Mouse (Mus musculus) 3T3-L1 (cell line): ENCODE results near the gene Ltb.
A peak's percentile ranks its signal among the peaks of the same experiment; 100 is the strongest.

Experiments
- DNase-seq: peaks from one replicate; pipeline ENCODE4 v3.0.0-alpha.2; 2015; ENCODE audit warnings: low read depth, low spot score

The Ltb gene

DNA sequence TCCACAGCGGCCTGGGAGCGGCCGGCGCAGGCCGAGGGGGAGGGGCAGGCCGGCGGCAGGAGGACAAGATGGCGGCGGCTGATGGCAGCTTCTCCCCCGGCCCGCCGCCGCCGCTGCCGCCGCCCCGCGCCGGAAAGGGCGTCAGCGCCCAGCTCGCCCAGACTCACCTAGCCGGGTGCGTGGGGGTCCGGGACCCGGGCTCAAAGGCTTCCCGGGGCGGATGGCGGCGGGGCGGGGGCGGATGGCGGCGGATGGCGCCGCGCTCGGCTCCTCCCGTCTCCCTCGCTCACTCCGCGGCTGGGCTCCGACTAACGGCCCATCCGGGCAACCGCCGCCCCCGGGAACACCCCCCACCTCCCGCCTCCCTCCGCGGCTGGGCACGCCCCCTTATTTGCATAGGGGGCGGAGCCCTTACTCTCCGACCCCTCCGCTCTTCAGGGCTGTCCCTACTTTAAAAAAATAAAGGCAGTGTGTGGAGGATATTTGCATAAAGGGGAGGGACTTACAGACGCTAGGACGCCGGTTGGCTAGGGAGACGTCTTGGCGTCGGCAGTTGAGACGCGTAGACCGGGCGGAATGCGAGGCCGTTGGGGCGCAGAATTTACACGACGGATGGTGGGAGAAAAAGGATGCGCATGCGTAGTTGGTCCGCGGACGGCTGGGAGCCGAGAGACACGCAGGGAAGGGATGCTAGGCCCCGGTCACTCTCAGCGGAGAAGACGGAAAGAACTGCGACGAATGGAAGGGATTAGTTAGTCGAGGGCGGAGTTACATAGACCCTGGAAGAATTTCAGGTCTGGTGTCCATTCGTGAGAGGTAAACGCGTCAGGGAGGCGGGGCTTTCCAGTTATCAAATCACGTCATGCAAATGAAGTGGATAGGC, 29.4 kb upstream of the Ltb start, which contains the start of gene Prrc2a:
Gene Prrc2a (minus strand): TSS at position 330 of the 883 bp plus-strand sequence.
- DNase-seq, result peak; percentile 100

DNA sequence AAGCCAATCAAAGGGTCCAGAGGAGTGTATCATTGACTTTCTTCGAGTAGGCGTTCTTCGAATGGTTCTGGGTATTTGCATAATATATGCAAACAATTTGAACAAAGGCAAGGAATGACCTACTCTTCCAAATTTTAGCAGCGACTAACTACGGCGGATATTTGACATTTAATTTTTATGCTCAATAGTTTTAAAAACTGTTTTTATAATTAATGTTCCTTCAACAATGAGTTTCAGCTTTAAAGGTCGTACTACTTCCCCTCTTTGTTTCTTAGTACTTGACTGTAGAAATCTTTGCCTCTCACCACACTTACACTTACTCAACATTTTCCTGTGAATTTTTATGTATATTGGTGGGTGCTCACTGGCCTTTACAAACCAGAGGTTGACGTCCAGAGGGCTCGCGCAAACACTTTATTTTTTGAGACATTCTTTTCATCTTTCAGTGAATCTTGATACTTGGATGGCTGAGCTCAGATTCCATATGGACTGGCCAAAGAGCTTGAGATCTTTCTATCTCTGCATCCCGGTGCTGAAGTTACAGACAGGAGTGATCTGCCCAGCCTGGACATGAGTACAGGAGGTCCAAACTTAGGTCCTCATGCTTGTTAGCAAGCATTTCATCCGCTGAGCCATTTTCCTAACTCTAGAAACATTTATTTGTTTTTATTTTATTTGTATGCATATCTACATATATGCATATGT, 28.6 kb upstream of the Ltb start:
- DNase-seq, result peak; percentile 35

DNA sequence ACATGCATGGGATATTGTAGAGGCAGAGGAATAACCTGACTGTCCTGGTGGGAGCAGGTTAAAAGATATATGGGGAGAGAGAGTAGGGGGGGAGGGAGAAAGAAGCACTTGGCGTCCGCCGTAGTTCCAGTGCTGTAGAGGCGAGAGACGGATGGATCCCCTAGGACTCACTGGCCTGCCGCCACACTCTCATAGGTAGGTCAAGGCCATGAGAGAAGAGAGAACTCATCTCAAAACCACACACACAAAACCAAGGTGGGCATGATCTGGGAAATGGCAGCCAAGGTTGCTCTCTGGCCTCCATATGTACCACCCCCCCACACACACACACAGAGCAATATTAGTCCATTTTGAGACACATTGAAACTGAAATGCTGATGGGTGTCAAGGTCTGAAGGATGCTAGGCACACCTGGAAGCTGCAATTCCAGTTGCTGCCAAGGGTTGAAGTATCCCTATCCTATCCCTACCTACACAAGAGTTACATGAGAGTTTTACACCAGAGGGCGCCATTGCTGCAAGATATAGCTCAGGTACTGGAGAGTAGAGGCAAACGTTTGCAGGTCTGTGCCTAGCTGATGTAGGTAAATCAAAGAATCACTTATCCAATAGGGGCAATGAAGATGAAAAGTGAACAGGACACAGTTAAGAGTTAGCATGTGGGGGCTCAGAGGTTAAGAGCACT, 27.7 kb upstream of the Ltb start:
- peak; percentile 88 for DNase-seq

DNA sequence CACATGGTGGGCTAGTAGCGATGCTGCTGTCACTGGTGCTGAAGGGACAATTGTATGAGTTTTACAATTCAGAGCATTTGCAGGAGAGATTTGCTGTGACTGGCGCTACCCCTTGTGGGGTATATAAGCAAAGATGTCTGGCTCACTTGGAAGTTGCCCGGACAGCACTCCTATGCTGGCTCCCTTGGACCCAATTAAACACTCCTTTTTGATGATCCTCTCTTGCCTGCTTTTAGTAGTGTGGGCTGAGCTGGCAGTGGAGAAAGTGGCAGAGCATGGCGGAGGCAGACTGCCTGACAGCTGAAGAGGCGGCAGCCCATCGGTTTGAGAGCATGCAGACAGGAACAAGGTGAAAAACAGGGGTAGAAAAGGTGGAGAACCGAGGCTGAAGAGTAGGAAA, 26.4 kb upstream of the Ltb start:
- DNase-seq, result no peak

DNA sequence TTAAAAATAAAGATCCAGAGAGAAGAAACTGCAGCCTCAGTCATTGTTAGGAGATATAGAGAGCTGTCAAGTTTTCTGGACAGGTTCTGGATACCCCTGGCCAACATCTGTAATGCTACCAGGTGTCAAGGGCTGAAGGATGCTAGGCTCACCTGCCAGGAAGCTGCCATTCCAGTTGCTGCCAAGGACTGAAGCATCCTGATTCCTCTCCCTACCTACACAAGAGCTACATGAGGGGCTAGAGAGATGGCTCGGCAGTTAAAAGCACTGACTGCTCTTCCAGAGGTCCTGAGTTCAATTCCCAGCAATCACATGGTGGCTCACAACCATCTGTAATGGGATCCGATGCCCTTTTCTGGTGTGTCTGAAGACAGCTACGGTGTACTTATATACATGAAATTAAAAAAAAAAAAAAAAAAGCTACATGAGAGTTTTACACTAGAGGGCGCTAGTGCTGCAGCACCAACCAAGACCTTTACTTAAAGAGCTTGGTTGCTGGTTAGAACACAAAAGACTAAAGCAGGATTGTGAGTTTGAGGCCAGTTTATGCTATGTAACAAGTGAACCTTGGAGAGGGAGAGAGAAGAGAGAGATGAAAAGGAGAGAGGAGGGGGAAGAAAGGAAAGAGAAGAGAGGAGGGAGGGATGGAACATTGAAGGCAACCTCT, 25.6 kb upstream of the Ltb start:
- peak; percentile 83 for DNase-seq

DNA sequence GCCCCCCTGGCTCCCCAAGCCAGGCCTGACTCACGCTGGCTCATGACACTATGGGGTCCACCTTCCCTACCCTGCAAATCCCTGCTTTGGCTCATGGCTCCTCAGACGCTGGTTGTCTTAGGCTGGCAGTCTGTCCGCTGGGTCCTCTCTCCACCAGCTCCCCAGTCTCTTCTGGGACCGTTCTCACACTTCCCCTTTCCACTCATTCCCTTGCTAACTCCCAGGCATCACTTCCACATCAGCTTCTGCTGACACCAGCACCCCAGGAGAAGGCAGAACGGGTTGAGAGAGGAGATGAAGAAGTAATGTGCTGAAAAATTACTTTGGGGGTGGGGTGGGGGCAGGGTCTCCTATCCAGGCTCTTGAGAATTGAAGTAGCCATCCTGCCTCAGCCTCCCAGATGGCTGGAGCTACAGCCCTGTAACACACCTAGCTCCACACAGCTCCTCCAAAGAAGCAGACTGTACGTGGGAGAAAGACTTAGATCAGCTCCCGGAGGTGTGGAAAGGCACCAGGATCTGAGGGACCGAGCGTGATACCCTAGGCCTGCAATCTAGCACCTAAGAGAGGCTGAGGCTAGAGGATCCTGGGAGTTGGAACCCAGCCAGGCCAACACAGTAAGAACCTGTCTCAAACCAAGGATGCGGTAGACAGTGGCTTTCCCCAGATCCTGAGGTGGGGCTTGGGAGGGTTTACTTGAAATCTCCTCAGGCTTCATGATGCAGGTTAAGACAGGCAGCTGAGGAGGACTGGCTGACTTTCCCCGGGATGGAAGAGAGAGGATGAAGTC, 21.6 kb upstream of the Ltb start:
- DNase-seq, result no peak

DNA sequence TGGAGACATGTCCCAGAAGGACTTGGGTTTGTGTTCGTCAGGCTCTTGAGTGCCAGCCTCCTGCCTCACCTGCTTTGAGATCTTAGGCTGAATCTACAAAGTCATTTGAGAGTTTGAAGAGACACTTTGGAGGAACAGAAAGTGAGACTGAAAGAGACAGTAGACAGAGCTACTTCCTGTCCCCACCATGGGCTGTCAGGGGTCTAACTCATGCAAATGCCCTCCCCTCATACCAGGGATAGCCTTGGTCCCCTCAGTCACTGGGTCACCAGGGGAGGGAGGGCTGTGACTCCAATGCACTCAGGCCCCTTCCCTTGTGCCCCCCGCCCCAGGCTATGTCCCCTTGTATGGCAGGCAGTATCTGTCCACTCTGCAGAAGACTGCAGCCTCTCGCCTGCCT, 20.9 kb upstream of the Ltb start:
- no peak for DNase-seq

DNA sequence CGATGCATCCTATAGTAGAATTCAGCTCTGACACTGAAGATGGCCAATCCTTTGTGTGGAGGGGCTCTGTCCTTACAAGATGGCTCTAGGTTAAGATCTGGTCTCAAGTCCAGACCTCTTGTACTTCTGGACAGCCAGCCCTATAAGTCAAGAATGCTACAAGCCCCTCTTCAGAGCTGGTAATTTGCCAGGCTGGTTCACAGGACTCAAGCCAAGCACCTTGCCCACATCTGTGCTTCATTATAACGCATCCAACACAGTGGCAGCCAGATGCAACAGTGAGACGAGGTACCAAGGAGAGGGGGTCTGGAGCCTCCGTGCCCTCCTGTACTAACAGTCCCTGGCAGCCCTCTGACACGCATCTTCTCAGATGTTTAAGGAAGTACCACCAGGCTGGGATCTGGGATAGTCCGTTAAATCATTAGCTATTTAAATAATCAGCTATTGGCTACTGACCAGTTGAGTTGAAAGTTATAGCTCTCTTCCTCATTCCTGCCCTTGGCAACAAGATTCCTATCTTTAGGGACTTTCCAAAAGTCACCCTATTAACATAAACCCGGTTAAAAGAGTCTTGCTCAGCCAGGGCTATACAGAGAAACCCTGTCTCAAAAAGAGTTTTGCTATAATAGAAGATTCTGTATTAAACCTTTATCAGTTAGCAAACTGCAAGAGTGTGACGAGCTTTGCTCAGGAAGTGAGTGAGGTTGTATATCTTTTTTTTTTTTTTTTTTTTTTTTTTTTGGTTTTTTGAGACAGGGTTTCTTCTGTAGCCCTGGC, 19.9 kb upstream of the Ltb start:
- peak; percentile 59 for DNase-seq

DNA sequence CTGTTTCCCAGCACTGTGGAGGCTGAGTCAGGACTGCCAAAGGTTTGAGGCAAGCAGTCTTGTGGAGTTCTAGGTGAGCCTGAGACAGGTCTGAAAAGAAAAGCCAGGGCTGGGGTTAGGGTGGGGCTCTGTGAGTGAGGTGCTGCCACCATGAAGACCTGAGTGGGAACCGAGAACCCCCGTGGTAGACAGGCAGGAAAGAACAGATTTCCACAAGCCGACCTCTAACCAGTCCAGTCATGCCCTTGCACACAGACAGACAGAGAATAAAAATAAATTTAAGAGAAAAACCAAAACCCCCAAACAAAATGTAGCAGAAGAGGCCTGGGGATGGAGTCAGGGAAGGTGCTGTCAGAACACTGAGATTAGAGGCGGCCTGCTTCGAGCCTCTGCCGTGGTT, 18.9 kb upstream of the Ltb start:
- DNase-seq, result no peak

DNA sequence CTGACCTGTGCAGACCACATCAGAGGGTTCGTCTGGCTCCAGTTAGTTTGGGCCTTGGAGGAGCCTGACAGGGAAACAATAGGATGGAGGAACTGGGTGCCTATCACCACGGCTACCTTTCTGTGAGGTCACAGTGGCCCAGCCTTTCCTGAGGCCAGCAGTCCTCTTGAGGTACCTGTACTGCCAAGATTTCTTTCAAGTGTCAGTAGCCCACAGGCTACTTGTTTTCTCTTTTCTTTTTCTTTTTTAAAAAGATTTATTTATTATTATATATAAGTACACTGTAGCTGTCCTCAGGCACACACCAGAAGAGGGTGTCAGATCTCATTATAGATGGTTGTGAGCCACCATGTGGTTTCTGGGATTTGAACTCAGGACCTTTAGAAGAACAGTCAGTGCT, 18.3 kb upstream of the Ltb start, which contains the start of gene Aif1:
Gene Aif1 (minus strand): TSS at position 101 of the 400 bp plus-strand sequence.
- no peak for DNase-seq

DNA sequence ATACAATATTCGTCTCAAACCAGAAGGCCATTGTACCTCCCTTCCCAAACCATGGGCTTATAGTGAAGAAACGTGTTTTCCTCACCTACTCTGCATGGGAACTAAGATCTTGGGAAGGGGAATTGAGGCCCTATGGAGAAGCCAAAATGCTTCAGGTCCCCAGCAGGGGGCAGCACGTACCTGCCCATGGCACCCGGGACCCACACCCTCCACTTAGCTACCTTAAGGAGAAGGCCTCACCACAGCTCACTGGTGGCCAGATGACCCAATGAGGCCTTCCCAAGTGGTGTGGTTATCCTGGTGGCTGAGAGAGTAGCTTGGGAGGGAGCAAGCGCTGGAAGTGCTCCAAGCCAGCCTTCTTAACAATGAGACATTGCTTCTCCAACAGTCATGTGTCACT, 15.7 kb upstream of the Ltb start:
- DNase-seq, result peak; percentile 87

DNA sequence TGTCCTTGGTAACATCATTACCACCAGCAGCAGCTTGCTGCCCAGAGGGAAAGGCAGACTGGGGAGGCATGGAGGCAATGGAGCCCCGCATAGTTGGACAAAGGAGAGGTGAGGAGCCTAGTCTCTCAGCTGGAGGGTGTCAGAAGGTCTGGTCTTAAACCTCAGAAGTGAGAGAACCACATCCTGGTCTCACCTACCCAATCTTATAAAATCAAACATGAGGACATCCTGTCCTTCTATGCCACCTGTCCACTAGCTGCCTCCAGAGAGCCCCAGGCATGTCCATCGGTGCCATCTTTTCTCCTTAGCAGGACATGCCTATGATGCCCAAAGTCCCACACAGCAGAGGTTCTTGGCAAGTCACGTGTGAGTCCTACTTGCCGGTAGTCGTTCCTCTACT, 14.1 kb upstream of the Ltb start:
- DNase-seq, result no peak

DNA sequence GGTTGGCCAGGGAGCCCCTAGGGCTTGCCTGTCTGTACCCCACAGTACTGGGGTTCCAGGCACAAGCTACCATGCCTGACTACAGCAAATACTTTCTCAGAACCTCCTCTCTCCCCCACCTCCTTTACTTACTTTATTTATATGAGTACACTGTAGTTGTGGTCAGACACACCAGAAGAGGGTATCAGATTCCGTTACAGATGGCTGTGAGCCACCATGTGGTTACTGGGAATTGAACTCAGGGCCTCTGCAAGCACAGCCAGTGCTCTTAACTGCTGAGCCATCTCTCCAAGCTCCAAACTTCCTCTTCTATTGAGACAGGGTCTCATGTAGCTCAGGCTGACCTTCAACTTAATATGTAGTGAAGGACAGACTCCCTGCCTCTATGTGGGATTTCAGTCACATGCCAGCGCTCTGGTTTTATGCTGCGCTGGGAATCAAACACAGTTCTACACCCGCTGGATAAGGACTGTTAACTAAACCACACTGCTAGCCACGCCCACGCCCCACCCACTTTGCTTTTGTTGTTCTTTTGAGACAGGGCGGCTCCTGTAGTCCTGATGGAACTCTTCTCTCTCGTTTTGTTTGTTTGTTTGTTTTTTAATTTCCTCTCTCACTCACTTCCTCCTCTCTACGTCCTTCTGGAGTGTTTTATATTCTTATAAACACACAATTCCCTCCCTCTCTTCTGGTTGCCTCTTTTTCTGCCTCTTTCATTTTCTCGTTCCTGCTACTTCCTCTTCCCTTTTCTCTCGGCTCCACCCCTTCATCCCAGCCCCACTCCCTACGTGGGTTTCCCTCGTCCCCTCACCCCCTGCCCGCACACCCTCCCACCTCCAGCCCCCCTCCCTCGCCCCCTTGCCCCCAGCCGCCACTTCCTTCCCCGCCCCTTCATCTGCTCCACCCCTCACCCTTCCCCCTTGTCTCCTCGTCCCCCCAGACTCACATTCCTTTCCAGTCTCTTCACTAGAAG, 8.3 kb upstream of the Ltb start:
- peak; percentile 91 for DNase-seq

DNA sequence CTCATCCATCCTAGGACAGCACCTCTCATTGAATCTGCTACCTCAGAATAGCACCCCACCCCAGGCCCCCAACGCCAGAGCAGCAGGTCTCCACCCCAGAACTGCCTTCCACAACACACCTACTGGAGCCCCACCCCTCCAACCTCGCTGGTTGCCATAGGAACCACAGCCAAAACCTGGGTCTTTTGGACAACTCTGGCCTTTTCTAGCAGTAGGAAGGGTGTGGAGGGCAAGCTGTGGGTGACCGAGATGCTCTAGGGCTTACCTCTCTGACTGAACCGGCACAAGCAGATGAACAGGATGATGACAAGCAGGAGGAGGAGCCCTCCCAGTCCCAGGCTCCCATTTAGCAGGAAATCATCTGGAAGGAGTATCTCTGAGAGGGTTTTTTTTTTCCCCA, 7.6 kb upstream of the Ltb start:
- DNase-seq, result peak; percentile 72

DNA sequence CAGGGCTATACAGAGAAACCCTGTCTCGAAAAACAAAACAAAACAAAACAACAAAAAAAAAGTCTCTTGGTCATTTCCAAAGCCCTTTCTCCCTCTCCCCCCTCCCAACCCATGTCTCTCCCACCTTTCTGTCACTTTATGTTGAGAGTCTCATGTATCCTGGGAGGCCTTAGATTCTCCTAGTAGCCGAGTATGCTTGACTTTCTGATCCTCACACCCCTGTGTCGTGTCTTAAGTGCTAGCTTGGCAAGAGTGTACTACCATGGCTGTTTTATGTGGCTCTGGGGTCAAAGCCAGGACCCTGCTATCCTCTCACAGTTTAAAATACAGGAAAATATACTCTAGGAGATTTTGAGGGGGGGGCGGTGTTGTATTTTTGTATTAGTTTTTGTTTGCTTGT, 6.9 kb upstream of the Ltb start:
- no peak for DNase-seq

DNA sequence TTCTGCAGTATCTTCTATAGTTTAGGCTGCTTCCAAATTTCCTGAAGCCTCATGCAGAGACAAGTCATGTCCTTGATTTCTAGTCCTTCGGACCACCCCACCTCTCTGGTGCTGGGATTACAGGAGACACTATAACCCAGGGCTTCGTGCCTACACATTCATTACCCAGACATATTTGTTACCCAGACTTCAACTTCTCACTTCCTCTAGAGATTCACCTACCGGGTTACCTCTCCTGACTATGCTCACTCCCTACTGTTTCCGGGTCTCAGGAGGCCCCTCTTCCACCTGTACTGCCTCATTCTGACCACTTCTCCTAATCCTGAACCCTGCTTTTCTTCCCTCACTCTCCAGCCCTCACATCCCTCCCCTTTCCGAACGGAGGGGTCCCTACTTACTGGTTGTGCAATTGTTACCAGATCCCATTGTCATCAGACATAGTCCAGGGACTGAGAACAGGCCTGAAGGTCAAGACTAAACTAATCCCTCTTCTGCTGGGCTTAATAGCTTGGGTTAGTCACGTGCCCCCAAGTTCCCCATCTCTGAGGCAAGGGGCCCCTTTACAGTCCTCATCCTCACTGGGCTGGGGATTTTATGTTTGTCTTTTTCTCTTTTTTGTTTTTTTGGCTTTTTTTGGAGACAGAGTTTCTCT, 6.2 kb upstream of the Ltb start, which contains the start of gene Lst1:
Gene Lst1 (minus strand): TSS at position 481 of the 652 bp plus-strand sequence.
- no peak for DNase-seq

DNA sequence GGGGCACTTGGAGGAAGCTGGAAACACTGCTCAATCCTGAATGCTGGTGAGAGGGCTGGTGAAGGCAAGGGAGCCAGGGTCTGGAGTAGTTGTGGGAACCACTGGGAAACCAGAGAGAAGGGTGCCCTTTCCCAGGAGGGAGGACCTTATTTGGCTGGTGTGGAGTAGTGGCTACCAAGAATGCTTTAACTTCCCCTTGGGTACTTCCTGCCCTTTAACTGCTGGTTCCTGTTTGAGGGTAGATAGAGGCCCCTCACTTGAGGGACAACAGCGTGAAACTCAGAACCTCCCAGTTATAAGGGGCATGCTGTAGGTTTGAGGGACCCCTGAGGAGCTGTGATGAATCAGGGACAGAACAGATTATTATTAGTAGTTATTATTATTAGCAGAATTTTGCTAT, 5.1 kb upstream of the Ltb start:
- no peak for DNase-seq

DNA sequence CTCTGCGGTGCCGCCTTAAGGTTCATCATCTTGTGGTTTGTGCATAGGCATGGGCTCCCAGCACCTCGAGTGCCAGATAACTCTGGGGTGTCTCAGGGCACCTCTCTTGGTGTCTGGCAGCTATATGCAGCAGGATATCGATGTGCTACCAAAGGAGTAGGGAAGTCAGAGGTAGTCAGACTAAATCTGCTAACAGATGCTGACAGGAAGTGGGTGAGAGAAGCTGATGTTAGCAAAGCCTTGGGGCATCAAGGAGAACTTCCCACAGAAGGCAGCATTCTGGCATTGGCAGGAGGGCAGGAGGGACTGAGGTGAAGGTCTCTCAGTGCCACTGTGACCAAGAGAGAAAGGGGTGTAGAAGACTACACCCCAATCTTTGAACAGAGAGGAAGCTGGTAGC, 4.1 kb upstream of the Ltb start:
- peak; percentile 33 for DNase-seq
